16 mouse cellular contexts compared by ENCODE assay signal in the genomic region with DNA sequence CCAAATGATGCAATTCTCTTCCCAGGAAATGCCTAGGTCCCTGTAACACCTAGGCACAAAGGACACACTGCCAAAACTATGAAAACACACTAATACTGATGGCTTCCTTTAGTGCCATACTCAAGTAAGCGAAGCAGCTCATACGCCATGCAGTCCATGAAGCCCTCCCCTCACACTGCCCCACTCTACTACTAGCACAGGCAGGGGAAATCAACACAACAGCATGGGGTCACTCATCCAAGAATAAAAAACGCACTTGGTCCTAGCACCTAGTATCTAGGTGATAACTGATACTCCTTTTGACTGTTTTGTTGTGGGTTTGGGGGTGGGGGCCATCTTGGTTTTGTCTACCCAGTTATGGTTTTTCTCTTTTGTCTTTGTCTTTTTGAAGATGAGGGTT. TPM values are rescaled to one million over a fixed set of nuclear protein-coding genes. Genes with fewer than 3 reads are reported as not detected.
DNase-seq lines count a peak whose midpoint lies in the region; ATAC-seq and TF ChIP-seq lines count a peak whose summit lies in the region.
"Had no signal": no experiment of that assay in that cellular context is flagged by ENCODE, and none has a peak within 500 bp of the region (broad histone marks: within the 10 kb centered on the region; RNA-seq: fewer than 3 reads in every experiment).

No protein-coding gene starts in this region.

- DNase-seq in gastrocnemius, adult 2 months: no peak
- DNase-seq in gastrocnemius, adult 18-20 months (ENCODE audit: low spot score): no peak
- no peak for DNase-seq in midbrain, embryonic 11.5 days (ENCODE audit: low spot score, missing footprints)
- no peak for DNase-seq in midbrain, embryonic 14.5 days
- no peak for DNase-seq in hindbrain, postnatal 0 days (ENCODE audit: low spot score)
- no peak for DNase-seq in lung, postnatal 14 days
- DNase-seq in thymus, postnatal 4 days: no peak

- H3K36me3 ChIP-seq in midbrain, embryonic 11.5 days (ENCODE audit: control insufficient read depth, insufficient read depth, low read length): no peaks in the 10 kb centered on the region
- H3K36me3 ChIP-seq in midbrain, embryonic 14.5 days (ENCODE audit: control insufficient read depth, insufficient read depth, low read length): peaks cover 14% of the 10 kb centered on the region
- H3K36me3 ChIP-seq in forebrain, embryonic 16.5 days (ENCODE audit: control insufficient read depth, insufficient read depth): 0 out of 2 replicates have a peak, but pooled peaks cover 3% of the 10 kb centered on the region
- H3K36me3 ChIP-seq in hindbrain, postnatal 0 days (ENCODE audit: insufficient read depth, low read length): peaks cover 10% of the 10 kb centered on the region; the same call in 1 of the 2 replicates

- no peak overlapping the region for H3K4me2 ChIP-seq in midbrain, embryonic 11.5 days
- H3K4me2 ChIP-seq in midbrain, embryonic 14.5 days (ENCODE audit: low read length): no peak overlapping the region
- H3K4me2 ChIP-seq in forebrain, embryonic 16.5 days (ENCODE audit: low read length): no peak overlapping the region
- no peak overlapping the region for H3K4me2 ChIP-seq in hindbrain, postnatal 0 days (ENCODE audit: low read depth, low read length)
- H3K4me2 ChIP-seq: embryonic facial prominence, embryonic 13.5 days had no signal

- H3K4me1 ChIP-seq in midbrain, embryonic 11.5 days (ENCODE audit: control insufficient read depth, insufficient read depth, low read length): peaks cover 3% of the 10 kb centered on the region
- peaks cover 15% of the 10 kb centered on the region for H3K4me1 ChIP-seq in midbrain, embryonic 14.5 days (ENCODE audit: control insufficient read depth, insufficient read depth, low read length)
- peaks cover 37% of the 10 kb centered on the region for H3K4me1 ChIP-seq in forebrain, embryonic 16.5 days (replicated peaks; ENCODE audit: control insufficient read depth, insufficient read depth, low read length)
- 0 out of 2 replicates have a peak, but pooled peaks cover 6% of the 10 kb centered on the region for H3K4me1 ChIP-seq in hindbrain, postnatal 0 days (ENCODE audit: insufficient read depth, low read length)

- H3K9ac ChIP-seq in midbrain, embryonic 11.5 days (ENCODE audit: low read length): no peak overlapping the region
- H3K9ac ChIP-seq in midbrain, embryonic 14.5 days (replicated peaks; ENCODE audit: low read length): no peak overlapping the region
- peak overlapping the region; percentile 34; the same call in 1 of the 2 replicates for H3K9ac ChIP-seq in forebrain, embryonic 16.5 days (replicated peaks; ENCODE audit: low read depth, low read length)
- no peak overlapping the region for H3K9ac ChIP-seq in hindbrain, postnatal 0 days (replicated peaks; ENCODE audit: low read length)
- H3K9ac ChIP-seq: embryonic facial prominence, embryonic 13.5 days had no signal

- H3K9me3 ChIP-seq in midbrain, embryonic 11.5 days (ENCODE audit: control insufficient read depth, low read length): no peaks in the 10 kb centered on the region
- H3K9me3 ChIP-seq in midbrain, embryonic 14.5 days (ENCODE audit: control insufficient read depth, low read length): no peaks in the 10 kb centered on the region
- no peaks in the 10 kb centered on the region for H3K9me3 ChIP-seq in forebrain, embryonic 16.5 days (ENCODE audit: control insufficient read depth, low read length)
- no peaks in the 10 kb centered on the region for H3K9me3 ChIP-seq in hindbrain, postnatal 0 days (ENCODE audit: low read length)
- H3K9me3 ChIP-seq: embryonic facial prominence, embryonic 13.5 days had no signal

- H3K4me3 ChIP-seq in gastrocnemius, adult 2 months: no peak overlapping the region
- H3K4me3 ChIP-seq in midbrain, embryonic 11.5 days (ENCODE audit: low read depth, low read length): no peak overlapping the region
- no peak overlapping the region for H3K4me3 ChIP-seq in midbrain, embryonic 14.5 days (replicated peaks; ENCODE audit: low read depth, low read length)
- H3K4me3 ChIP-seq in forebrain, embryonic 16.5 days (replicated peaks; ENCODE audit: low read length): no peak overlapping the region
- no peak overlapping the region for H3K4me3 ChIP-seq in hindbrain, postnatal 0 days (ENCODE audit: low read length)
- H3K4me3 ChIP-seq: embryonic facial prominence, embryonic 13.5 days had no signal

- H3K27me3 ChIP-seq in midbrain, embryonic 11.5 days (ENCODE audit: control insufficient read depth, insufficient read depth, low read length): no peaks in the 10 kb centered on the region
- H3K27me3 ChIP-seq in midbrain, embryonic 14.5 days (ENCODE audit: control insufficient read depth, insufficient read depth, low read length): no peaks in the 10 kb centered on the region
- H3K27me3 ChIP-seq in forebrain, embryonic 16.5 days (replicated peaks; ENCODE audit: control insufficient read depth, insufficient read depth, low read length): no peaks in the 10 kb centered on the region
- H3K27me3 ChIP-seq in hindbrain, postnatal 0 days (ENCODE audit: insufficient read depth, low read length): no peaks in the 10 kb centered on the region
- H3K27me3 ChIP-seq: embryonic facial prominence, embryonic 13.5 days had no signal

- WGBS in midbrain, embryonic 11.5 days: 89% methylated on average over 3 of the region's 3 CpGs
- WGBS in midbrain, embryonic 14.5 days: 91% methylated on average over 3 of the region's 3 CpGs
- 90% methylated on average over 3 of the region's 3 CpGs for WGBS in forebrain, embryonic 16.5 days
- 86% methylated on average over 3 of the region's 3 CpGs for WGBS in hindbrain, postnatal 0 days

- intact Hi-C loops in gastrocnemius, adult 2 months (cut with DNase I): loop anchor here (1.0 to 10.0 kb wide), 2 partner anchors 153 to 191 kb away; no protein-coding TSS in a partner anchor

- ATAC-seq in midbrain, embryonic 11.5 days (ENCODE audit: low FRiP score): peak; percentile 33; the same call in 1 of the 2 replicates
- ATAC-seq in midbrain, embryonic 14.5 days (ENCODE audit: low FRiP score, low TSS enrichment): no peak
- peak; percentile 41; the same call in 1 of the 2 replicates for ATAC-seq in forebrain, embryonic 16.5 days
- ATAC-seq in hindbrain, postnatal 0 days: 0 out of 2 replicates have a peak, but pooled peaks have one; percentile 46

- peak overlapping the region; percentile 63; the same call in 1 of the 2 replicates for H3K27ac ChIP-seq in gastrocnemius, adult 2 months
- H3K27ac ChIP-seq in midbrain, embryonic 11.5 days (ENCODE audit: low read depth, low read length): no peak overlapping the region
- no peak overlapping the region for H3K27ac ChIP-seq in midbrain, embryonic 14.5 days (replicated peaks; ENCODE audit: low read depth, low read length)
- peak overlapping the region; percentile 52 for H3K27ac ChIP-seq in forebrain, embryonic 16.5 days (ENCODE audit: low read length)
- no peak overlapping the region for H3K27ac ChIP-seq in hindbrain, postnatal 0 days
- H3K27ac ChIP-seq: embryonic facial prominence, embryonic 13.5 days; macrophage had no signal

- TF ChIP-seq CTCF in gastrocnemius, adult 2 months (IDR thresholded peaks at IDR 0.05): no peak
- TF ChIP-seq CTCF in hindbrain, postnatal 0 days (IDR thresholded peaks at IDR 0.05; ENCODE audit: low read depth): no peak

RNA-seq across cellular contexts. Expression of a gene that starts 12.4 kb away (rescaled TPM):
- under 1 TPM; 0.15 to 0.20 TPM for total RNA-seq in gastrocnemius, adult 2 months (2021)
- under 1 TPM in 1 of 2 experiments, not detected in 1; 0.14 TPM for total RNA-seq in gastrocnemius, adult 18-20 months (2021)
- polyA plus RNA-seq in midbrain, embryonic 11.5 days (2014; fragmentation: Nextera tagmentation; extraction: Ambion mirVana): 0.41 and 0.57 TPM in 2 replicates
- 0.74 and 1.1 TPM in 2 replicates for polyA plus RNA-seq in midbrain, embryonic 14.5 days (2014; fragmentation: Nextera tagmentation; extraction: Ambion mirVana)
- polyA plus RNA-seq in forebrain, embryonic 16.5 days (2015; fragmentation: Nextera tagmentation; extraction: Ambion mirVana): 0.21 and 0.84 TPM in 2 replicates
- total RNA-seq in hindbrain, postnatal 0 days (2014; rRNA removed): 0.18 TPM in 1 of 2 replicates, not detected in the other
- 0.54 and 0.58 TPM in 2 replicates for polyA plus RNA-seq in hindbrain, postnatal 0 days (2015; fragmentation: Nextera tagmentation; extraction: Ambion mirVana)
- total RNA-seq: heart, adult 18-20 months had no signal
- polyA plus RNA-seq: adrenal gland, adult 2 months; macrophage had no signal

RNA-seq across cellular contexts. Expression of a gene that starts 12.8 kb away (rescaled TPM):
- total RNA-seq in gastrocnemius, adult 2 months (2021): 10 to 100 TPM; 64.3 to 67.9 TPM
- total RNA-seq in gastrocnemius, adult 18-20 months (2021): 10 to 100 TPM; 65.0 to 70.0 TPM
- 41.4 and 46.8 TPM in 2 replicates for polyA plus RNA-seq in midbrain, embryonic 11.5 days (2014; fragmentation: Nextera tagmentation; extraction: Ambion mirVana)
- polyA plus RNA-seq in midbrain, embryonic 14.5 days (2014; fragmentation: Nextera tagmentation; extraction: Ambion mirVana): 56.9 and 57.8 TPM in 2 replicates
- polyA plus RNA-seq in forebrain, embryonic 16.5 days (2015; fragmentation: Nextera tagmentation; extraction: Ambion mirVana): 78.4 and 82.1 TPM in 2 replicates
- 57.3 and 66.7 TPM in 2 replicates for total RNA-seq in hindbrain, postnatal 0 days (2014; rRNA removed)
- polyA plus RNA-seq in hindbrain, postnatal 0 days (2015; fragmentation: Nextera tagmentation; extraction: Ambion mirVana): 63.0 and 63.6 TPM in 2 replicates

RNA-seq across cellular contexts. Expression of a gene that starts 42.5 kb away (rescaled TPM):
- under 1 TPM; 0.31 to 0.36 TPM for total RNA-seq in gastrocnemius, adult 2 months (2021)
- total RNA-seq in gastrocnemius, adult 18-20 months (2021): under 1 TPM; 0.23 to 0.28 TPM
- not detected in 2 replicates for polyA plus RNA-seq in midbrain, embryonic 11.5 days (2014; fragmentation: Nextera tagmentation; extraction: Ambion mirVana)
- not detected in 2 replicates for polyA plus RNA-seq in midbrain, embryonic 14.5 days (2014; fragmentation: Nextera tagmentation; extraction: Ambion mirVana)
- 0.08 TPM in 1 of 2 replicates, not detected in the other for polyA plus RNA-seq in forebrain, embryonic 16.5 days (2015; fragmentation: Nextera tagmentation; extraction: Ambion mirVana)
- 0.05 and 0.07 TPM in 2 replicates for total RNA-seq in hindbrain, postnatal 0 days (2014; rRNA removed)
- 0.04 and 0.08 TPM in 2 replicates for polyA plus RNA-seq in hindbrain, postnatal 0 days (2015; fragmentation: Nextera tagmentation; extraction: Ambion mirVana)
- total RNA-seq: adrenal gland, adult 2 months; heart, adult 18-20 months; liver, adult 2 months; monocyte, adult 5-6 weeks; neutrophil, adult 5-6 weeks had no signal
- polyA plus RNA-seq: heart, embryonic 14.5 days had no signal

Comparison
In these comparisons a context has a peak if more than half of its experiments do, and no peak if none do; other contexts are left out.
1. H3K27ac ChIP-seq: peak in gastrocnemius, adult 2 months (single experiment) and forebrain, embryonic 16.5 days (single experiment); none in midbrain, embryonic 11.5 days (single experiment), midbrain, embryonic 14.5 days (single experiment) and hindbrain, postnatal 0 days (single experiment).